Mouse (Mus musculus) midbrain, embryonic 15.5 days (tissue): ENCODE data around the gene Afdn. TPM values are rescaled to one million over a fixed set of nuclear protein-coding genes. Genes with fewer than 3 reads are reported as not detected.

Experiments used
- ATAC-seq: fragments of 200-750 bp; cut with Nextera tagmentation; replicated peaks from 2 replicates; pipeline ENCODE4 v1.8.0; 2017; ENCODE audit warnings: moderate TSS enrichment
- H3K27ac ChIP-seq: fragments of 300-500 bp; sonication (generic); 2 replicates; pipeline ENCODE4 v1.5.1; 2015; ENCODE audit warnings: mild to moderate bottlenecking, inconsistent platforms
- H3K27me3 ChIP-seq: fragments of 300-500 bp; sonication (generic); replicated peaks from 2 replicates; pipeline ENCODE4 v1.6.1; 2015; ENCODE audit warnings: inconsistent platforms
- H3K36me3 ChIP-seq: fragments of 300-500 bp; sonication (generic); replicated peaks from 2 replicates; pipeline ENCODE4 v1.6.1; 2015; ENCODE audit warnings: inconsistent platforms
- H3K4me1 ChIP-seq: fragments of 300-500 bp; sonication (generic); 2 replicates; pipeline ENCODE4 v1.6.1; 2015; ENCODE audit warnings: inconsistent platforms
- H3K4me2 ChIP-seq: fragments of 300-500 bp; sonication (generic); 2 replicates; pipeline ENCODE4 v1.6.1; 2015; ENCODE audit warnings: inconsistent platforms, mild to moderate bottlenecking, moderate library complexity
- H3K4me3 ChIP-seq: fragments of 300-500 bp; sonication (generic); 2 replicates; pipeline ENCODE4 v1.5.1; 2015; ENCODE audit warnings: mild to moderate bottlenecking, inconsistent platforms
- H3K9ac ChIP-seq: fragments of 300-500 bp; sonication (generic); 2 replicates; pipeline ENCODE4 v1.6.1; 2015; ENCODE audit warnings: mild to moderate bottlenecking, inconsistent platforms
- H3K9me3 ChIP-seq: fragments of 300-500 bp; sonication (generic); 2 replicates; pipeline ENCODE4 v1.6.1; 2016; ENCODE audit warnings: inconsistent platforms
- WGBS: fragments of 180-500 bp; shearing (Covaris S2); methylation state at CpG from one replicate; pipeline ENCODE4 v1.1.7; 2015; ENCODE audit warnings: mixed read lengths; 5-methylcytosine and 5-hydroxymethylcytosine counted together
- polyA plus RNA-seq: library from polyadenylated mRNA; unstranded; fragments of >200 nt; fragmentation: Nextera tagmentation; extraction: Ambion mirVana; gene quantifications from 2 replicates; pipeline ENCODE4 v1.2.1, GENCODE M21; 2015

Afdn gene
- polyA plus RNA-seq, 1 experiment from 2014 or later, result 164 TPM

DNA sequence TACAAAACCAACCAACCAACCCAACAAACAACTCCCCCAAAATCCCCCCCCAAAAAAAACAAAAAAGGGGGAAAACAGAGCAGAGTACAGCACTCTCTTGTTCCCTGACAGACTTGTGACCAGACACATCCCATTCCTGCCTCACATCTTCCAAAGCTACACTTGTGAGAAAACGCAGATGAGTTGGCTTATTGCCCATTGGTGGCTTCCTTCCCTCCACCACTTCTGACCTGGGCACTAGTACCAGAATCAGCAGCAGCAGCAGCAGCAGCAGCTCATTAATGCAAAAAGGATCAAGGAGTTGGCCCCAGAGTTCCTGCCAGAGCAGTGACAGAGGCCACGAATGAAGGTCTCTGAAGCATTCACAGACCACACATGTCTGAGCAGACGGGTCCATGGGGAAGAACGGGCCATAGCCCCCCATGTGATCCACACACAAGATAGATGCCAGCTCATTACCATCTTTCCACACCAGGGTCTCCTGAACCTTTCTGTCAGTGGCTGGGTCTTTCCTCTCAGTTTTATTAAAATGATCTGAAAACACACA lies 35.3 kb upstream of the Afdn start:
- Histone ChIP-seq H3K4me2 (no peak overlapping the region), H3K4me1 (peaks cover 16% of the 10 kb centered on the region), H3K27ac (0 out of 2 replicates have a peak overlapping the region, but pooled peaks have one; percentile 12), H3K9ac (no peak overlapping the region), H3K4me3 (no peak overlapping the region), H3K36me3 (no peaks in the 10 kb centered on the region), H3K27me3 (no peaks in the 10 kb centered on the region), H3K9me3 (no peaks in the 10 kb centered on the region)
- WGBS, result 31% methylated on average over 4 of the region's 4 CpGs
- ATAC-seq, result no peak

DNA sequence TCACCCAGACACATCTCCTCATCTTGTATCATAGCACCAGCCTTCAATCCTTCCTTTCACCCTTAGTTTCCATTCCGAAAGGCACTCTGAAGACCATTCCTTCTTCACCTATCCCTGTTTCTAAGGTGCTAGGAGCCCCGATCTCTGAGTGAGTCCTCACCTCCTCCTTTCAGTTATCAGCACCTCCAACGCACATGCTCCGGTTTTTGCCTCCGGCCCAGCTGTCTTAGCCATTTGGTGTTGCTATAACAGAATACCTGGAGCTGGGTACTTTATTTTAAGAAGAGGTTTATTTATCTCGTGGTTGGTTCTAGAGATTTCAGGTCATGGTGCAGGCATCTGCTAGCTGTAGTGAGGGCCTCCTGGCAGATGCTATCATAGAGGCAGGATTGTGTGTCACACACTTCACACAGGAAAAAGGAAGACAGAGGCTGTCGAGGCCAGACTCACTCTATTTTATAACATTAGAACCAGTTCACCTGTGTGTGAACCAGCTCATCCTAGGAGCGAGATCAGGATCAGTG lies 33.4 kb upstream of the Afdn start:
- Histone ChIP-seq H3K27me3 (no peaks in the 10 kb centered on the region), H3K9ac (no peak overlapping the region), H3K9me3 (no peaks in the 10 kb centered on the region), H3K4me3 (no peak overlapping the region), H3K4me1 (peaks cover 15% of the 10 kb centered on the region), H3K27ac (no peak overlapping the region), H3K36me3 (no peaks in the 10 kb centered on the region), H3K4me2 (no peak overlapping the region)
- WGBS, result 90% methylated on average over 8 of the region's 8 CpGs
- ATAC-seq, result no peak

DNA sequence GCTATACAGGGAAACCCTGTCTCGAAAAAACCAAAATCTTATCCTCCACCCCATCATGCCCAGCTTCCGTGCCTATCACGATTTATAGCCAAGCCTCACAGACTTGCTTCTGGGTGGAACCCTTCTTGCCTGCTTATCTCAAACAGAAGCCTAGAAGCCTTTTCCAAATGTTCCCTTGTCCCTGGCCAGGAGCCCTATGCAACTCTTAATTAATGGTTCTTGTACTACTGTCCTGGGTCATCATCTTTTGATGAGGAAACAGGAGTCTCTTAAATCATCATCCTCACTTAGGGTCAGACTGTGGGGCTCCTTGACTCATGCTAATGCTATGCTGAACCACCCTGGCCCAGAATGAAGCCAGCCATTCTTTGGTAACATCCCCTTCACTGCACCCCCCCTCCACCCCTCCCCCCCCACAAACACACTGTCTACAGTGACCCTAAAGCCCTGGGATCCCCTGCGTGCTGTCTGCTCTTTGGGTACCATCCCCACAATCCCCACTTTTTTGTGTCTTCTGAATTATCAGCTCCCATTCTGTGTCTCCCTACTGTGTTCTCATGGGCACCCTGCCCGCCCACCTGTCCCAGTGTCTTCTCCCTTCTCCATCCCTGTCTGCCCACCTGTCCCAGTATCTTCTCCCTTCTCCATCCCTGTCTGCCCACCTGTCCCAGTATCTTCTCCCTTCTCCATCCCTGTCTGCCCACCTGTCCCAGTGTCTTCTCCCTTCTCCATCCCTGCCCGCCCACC lies 29.2 kb upstream of the Afdn start:
- no peak overlapping the region for H3K4me2 ChIP-seq
- H3K36me3 ChIP-seq, result no peaks in the 10 kb centered on the region
- H3K4me1 ChIP-seq, result peaks cover 5% of the 10 kb centered on the region; the same call in 1 of the 2 replicates
- H3K9me3 ChIP-seq, result no peaks in the 10 kb centered on the region
- no peak overlapping the region for H3K27ac ChIP-seq
- 96% methylated on average over 6 of the region's 6 CpGs for WGBS
- no peak for ATAC-seq
- no peak overlapping the region for H3K4me3 ChIP-seq
- no peaks in the 10 kb centered on the region for H3K27me3 ChIP-seq
- H3K9ac ChIP-seq, result no peak overlapping the region

DNA sequence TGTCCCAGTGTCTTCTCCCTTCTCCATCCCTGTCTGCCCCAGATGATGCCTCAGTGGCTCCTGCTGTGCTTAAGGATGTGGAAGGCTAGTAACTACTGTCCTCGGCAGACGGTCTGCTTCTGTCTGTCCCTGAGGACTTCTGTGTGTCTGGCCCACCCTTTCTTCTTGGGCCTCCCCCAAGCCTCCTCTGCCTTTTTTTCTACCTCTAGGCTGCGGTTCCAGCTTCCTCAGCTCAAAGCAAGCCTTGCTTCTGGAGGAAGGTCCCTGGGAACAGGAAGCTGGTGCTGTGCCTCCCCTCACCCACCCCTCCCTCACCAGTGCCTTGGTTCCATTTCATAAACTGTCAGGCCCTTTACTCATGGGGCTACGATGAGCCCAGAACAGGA lies 28.6 kb upstream of the Afdn start:
- no peak overlapping the region for H3K4me3 ChIP-seq
- H3K4me2 ChIP-seq, result no peak overlapping the region
- H3K27ac ChIP-seq, result no peak overlapping the region
- no peaks in the 10 kb centered on the region for H3K36me3 ChIP-seq
- H3K4me1 ChIP-seq, result peaks cover 8% of the 10 kb centered on the region; the same call in 1 of the 2 replicates
- H3K9me3 ChIP-seq, result no peaks in the 10 kb centered on the region
- no peak for ATAC-seq
- H3K27me3 ChIP-seq, result no peaks in the 10 kb centered on the region
- no peak overlapping the region for H3K9ac ChIP-seq
- WGBS, result 65% methylated on average over 4 of the region's 4 CpGs

DNA sequence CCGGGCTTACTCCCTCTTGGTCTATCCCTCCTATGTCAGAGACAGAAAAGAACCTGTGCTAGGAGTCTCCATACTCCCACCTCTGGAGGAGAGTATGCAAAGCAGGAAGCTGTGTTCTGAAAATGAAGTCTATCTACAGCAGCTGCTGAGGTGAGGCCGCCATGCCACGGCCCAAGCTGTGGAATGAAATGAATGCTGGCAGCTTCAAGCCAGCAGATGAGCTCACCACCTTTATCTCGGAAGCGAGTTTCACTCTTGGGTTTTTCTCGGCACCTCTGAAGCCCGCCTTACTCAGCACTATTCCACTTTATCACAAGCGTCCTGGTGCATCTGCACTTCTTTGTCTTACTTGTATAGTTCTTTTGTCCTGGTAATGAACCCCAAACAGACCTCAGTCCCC lies 27.7 kb upstream of the Afdn start:
- 56% methylated on average over 8 of the region's 8 CpGs for WGBS
- ATAC-seq, result no peak

DNA sequence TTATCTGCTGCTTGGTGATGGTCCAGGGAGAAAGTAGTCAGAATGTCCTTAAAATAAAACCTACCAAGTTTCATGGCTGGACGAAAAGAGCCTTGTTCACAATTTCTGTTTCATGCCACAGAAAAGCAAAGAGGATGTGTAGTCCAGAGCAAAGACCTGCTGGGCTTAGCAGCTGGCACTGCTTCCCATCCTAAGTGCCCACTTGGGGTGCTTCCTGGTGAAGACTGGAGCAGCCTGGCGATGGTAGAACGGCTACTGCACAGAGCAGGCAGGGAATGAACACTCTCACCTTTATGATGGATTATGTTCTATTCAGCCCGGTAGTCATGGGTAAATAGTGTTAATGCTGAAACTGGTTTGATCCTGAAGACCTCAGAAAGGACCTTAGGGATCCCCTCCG lies 26.4 kb upstream of the Afdn start:
- Histone ChIP-seq H3K9me3 (no peaks in the 10 kb centered on the region), H3K27me3 (no peaks in the 10 kb centered on the region), H3K4me2 (no peak overlapping the region), H3K4me3 (no peak overlapping the region), H3K9ac (no peak overlapping the region), H3K36me3 (no peaks in the 10 kb centered on the region), H3K4me1 (peaks cover 8% of the 10 kb centered on the region; the same call in 1 of the 2 replicates), H3K27ac (no peak overlapping the region)
- WGBS, result 88% methylated on average over 5 of the region's 5 CpGs
- ATAC-seq, result no peak

More for the DNA sequence above, 27.7 kb upstream of the Afdn start:
- Histone ChIP-seq H3K4me1 (peaks cover 8% of the 10 kb centered on the region; the same call in 1 of the 2 replicates), H3K36me3 (no peaks in the 10 kb centered on the region), H3K4me3 (no peak overlapping the region), H3K9me3 (no peaks in the 10 kb centered on the region), H3K27ac (no peak overlapping the region), H3K27me3 (no peaks in the 10 kb centered on the region), H3K4me2 (no peak overlapping the region), H3K9ac (no peak overlapping the region)

DNA sequence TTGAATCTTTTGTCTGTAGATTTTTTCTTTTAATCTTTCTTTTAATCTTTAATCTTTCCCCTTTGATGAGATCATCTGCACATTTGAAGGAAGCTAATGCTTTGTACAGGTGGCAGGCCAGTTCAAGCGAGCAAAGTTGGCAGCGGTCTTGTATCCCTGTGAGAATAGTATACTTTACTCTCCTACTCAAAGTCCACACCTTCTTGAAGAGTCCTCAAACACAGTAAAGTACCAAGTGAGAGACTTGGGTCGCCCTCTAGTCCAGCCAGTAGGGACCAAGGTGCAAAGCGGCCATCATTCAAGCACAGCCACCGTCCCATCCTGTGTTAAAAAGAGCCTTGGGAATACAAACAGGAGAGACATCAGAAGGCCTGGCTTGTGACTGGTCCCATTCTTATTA lies 25.3 kb upstream of the Afdn start:
- Histone ChIP-seq H3K4me3 (no peak overlapping the region), H3K4me1 (peaks cover 8% of the 10 kb centered on the region; the same call in 1 of the 2 replicates), H3K9me3 (no peaks in the 10 kb centered on the region), H3K36me3 (no peaks in the 10 kb centered on the region), H3K9ac (no peak overlapping the region), H3K4me2 (no peak overlapping the region), H3K27ac (no peak overlapping the region), H3K27me3 (no peaks in the 10 kb centered on the region)
- no peak for ATAC-seq
- 78% methylated on average over 5 of the region's 5 CpGs for whole genome bisulfite sequencing

DNA sequence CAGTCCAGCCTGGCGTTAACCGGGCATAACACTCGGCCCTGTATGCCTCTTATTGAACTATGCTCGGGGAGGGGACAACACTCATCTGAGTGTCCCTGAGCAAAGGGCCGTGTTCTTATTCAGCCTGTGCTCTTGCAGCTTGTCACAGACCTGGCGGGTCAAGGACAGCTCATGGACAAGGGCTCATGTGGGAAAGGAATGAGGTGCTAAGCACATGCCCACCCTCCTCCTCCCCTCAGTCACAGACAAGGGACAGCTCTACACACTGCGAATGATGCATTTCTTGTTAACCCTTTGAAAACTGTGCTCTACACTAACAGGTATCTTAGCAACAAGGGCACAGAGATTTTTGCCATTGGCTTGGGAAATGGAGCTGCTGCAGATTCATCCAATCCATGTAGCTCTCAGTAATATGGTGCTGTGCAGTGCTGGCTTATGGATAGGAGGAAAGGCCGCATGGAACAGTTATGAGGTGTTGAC lies 24.5 kb upstream of the Afdn start:
- Histone ChIP-seq H3K27me3 (no peaks in the 10 kb centered on the region), H3K4me1 (peaks cover 8% of the 10 kb centered on the region; the same call in 1 of the 2 replicates), H3K4me3 (no peak overlapping the region), H3K9me3 (no peaks in the 10 kb centered on the region), H3K9ac (no peak overlapping the region), H3K4me2 (no peak overlapping the region), H3K36me3 (no peaks in the 10 kb centered on the region), H3K27ac (no peak overlapping the region)
- ATAC-seq, result peak; percentile 62
- 71% methylated on average over 8 of the region's 8 CpGs for WGBS

DNA sequence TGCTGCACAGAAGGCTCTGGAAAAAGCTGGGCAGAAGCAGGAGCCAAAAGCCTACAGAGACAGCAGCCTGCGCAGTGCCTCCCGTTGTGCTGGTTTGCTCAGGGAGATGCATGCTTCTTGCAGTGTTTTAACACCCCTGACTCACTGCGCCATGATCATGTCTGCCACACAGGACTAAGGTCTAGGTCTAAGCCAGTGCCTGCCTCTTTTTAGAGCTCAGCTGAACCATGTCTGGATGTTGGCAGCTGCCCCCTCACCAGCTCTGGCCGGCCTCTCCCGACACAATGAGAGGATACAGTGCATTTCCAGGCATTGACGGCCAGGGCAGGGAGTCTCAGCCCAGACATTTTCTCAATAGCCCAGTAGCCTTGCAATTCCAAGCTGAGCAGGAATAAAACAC lies 23.0 kb upstream of the Afdn start:
- 58% methylated on average over 6 of the region's 6 CpGs for WGBS
- Histone ChIP-seq H3K27ac (peak overlapping the region; percentile 26; the same call in 1 of the 2 replicates), H3K4me3 (no peak overlapping the region), H3K36me3 (no peaks in the 10 kb centered on the region), H3K9ac (no peak overlapping the region), H3K4me2 (no peak overlapping the region), H3K9me3 (no peaks in the 10 kb centered on the region), H3K27me3 (no peaks in the 10 kb centered on the region), H3K4me1 (peaks cover 8% of the 10 kb centered on the region; the same call in 1 of the 2 replicates)
- no peak for ATAC-seq

DNA sequence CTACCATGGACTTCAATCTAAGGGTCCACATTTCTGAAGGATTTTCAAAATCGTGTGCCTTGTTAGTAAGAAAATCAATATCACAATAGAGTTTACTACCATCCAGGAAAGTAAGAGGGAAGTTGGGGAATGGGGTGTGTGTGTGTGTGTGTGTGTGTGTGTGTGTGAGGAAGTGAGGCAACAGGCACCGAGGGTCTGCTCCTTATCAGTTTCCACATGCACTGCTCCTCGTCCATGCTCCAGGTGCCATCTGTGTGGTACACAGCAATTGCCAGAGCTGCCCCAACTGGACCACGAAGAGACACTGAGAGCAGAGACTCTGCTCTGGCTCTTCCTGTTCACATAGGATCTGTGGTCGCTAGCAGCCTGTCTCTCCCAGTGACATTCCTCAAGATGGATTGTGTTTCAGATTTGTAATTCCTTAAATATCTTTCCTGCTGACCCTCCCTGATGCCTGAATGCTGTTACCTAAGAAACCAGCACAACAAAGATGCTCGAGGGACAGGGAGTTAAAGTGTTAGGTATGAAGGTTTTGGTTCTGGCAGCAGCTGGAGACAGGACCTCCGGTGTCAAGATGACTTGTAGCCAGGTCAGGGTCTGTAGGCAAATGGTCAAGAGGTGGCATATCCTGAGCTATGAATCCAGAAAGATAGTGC lies 22.1 kb upstream of the Afdn start:
- Histone ChIP-seq H3K9ac (no peak overlapping the region), H3K36me3 (no peaks in the 10 kb centered on the region), H3K9me3 (no peaks in the 10 kb centered on the region), H3K4me3 (no peak overlapping the region), H3K27me3 (no peaks in the 10 kb centered on the region), H3K4me1 (peaks cover 12% of the 10 kb centered on the region), H3K27ac (no peak overlapping the region), H3K4me2 (no peak overlapping the region)
- ATAC-seq, result no peak
- 77% methylated on average over 7 of the region's 7 CpGs for WGBS

DNA sequence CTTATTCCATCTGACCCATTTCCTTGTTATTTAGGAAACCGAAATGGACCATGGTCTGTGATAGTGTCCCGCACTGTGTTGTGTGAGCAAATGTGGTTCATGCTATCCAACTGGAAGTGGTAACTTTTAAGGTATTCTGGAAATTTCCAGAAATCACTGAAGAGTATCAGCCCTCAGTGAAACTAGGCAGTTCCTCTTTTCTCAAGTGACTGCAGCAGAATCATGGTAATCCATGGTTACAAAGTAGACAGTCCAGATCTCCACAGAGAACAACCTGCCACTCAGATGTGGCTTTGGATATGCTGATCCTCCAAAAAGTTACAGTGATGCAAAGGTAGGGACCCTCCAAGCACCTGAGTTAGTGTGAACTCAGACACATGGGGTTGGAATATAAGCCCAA lies 21.4 kb upstream of the Afdn start:
- H3K9me3 ChIP-seq, result no peaks in the 10 kb centered on the region
- peaks cover 19% of the 10 kb centered on the region for H3K4me1 ChIP-seq
- ATAC-seq, result no peak
- H3K36me3 ChIP-seq, result no peaks in the 10 kb centered on the region
- H3K27ac ChIP-seq, result no peak overlapping the region
- no peaks in the 10 kb centered on the region for H3K27me3 ChIP-seq
- H3K4me3 ChIP-seq, result no peak overlapping the region
- 91% methylated on average over 2 of the region's 2 CpGs for WGBS
- no peak overlapping the region for H3K9ac ChIP-seq
- H3K4me2 ChIP-seq, result no peak overlapping the region

DNA sequence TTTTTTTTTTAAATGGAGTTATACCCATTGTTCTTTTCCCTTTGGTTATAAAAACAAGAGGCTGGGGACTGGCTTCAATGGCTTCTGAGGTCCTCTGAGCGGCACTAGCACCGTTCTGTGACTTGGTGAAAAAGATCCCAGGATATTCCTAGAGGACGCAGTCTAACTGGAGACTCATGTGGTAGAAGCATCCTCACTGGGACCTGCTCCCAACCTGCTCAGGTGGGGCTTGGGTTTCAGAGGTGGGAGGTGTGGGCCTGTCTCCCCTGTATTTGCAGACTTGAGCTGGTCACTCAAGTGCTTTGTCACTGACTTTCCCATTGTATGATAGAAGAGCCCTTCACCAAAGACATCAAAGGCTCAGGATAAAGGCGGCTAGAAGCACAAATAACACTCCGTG lies 20.4 kb upstream of the Afdn start:
- ATAC-seq, result no peak
- WGBS, result 64% methylated on average over 5 of the region's 5 CpGs
- Histone ChIP-seq H3K4me2 (no peak overlapping the region), H3K4me1 (peaks cover 24% of the 10 kb centered on the region), H3K27me3 (no peaks in the 10 kb centered on the region), H3K4me3 (no peak overlapping the region), H3K9ac (no peak overlapping the region), H3K9me3 (no peaks in the 10 kb centered on the region), H3K27ac (no peak overlapping the region), H3K36me3 (no peaks in the 10 kb centered on the region)
